Mouse (Mus musculus): Measurements from ENCODE around the gene Sat2.

GRCm38 (mm10) chr11:69585718-69586325 lies 36.0 kb upstream of the Sat2 start:
- TF ChIP-seq CEBPB (IDR thresholded peaks at IDR 0.05; ENCODE audit: low read depth) (no peak), MAX (IDR thresholded peaks at IDR 0.05) (no peak), CTCF (IDR thresholded peaks at IDR 0.05; ENCODE audit: control insufficient read depth, insufficient read depth, insufficient read length) (no peak), FOSL1 (IDR thresholded peaks at IDR 0.05; ENCODE audit: insufficient read depth, low read length, poor library complexity, severe bottlenecking) (no peak), USF1 (IDR thresholded peaks at IDR 0.05; ENCODE audit: low read depth) (no peak), MYOD1 (IDR thresholded peaks at IDR 0.05; ENCODE audit: control insufficient read depth, insufficient read length, low read depth) (no peak), MYOG (IDR thresholded peaks at IDR 0.05; ENCODE audit: control insufficient read depth, extremely low read depth, insufficient read length) (no peak)
